Mouse (Mus musculus) gastrocnemius, postnatal 4 days (tissue): ENCODE measurements around the gene Terb1. TPM values are rescaled to one million over a fixed set of nuclear protein-coding genes. Genes with fewer than 3 reads are reported as not detected.
A peak's percentile ranks its signal among the peaks of the same experiment; 100 is the strongest.

Experiments used
- DNase-seq, 2 experiments: peaks; one replicate each; pipeline ENCODE4 v3.0.0; 2021 to 2022; ENCODE audit warnings: low spot score in 2 of 2, mixed read lengths in 2 of 2
- long read RNA-seq, 2 experiments: library from polyadenylated mRNA; stranded (forward); transcript quantifications; one replicate each; pipeline ENCODE4 v2.0.0; 2021
- total RNA-seq, 2 experiments: library from RNA; stranded (reverse); gene quantifications; 2 replicates each; pipeline ENCODE4 v1.2.3; 2021

The Terb1 gene
- total RNA-seq, result under 1 TPM; 0.22 to 0.36 TPM
- long read RNA-seq, experiment 1, partial matches to known transcripts, result 0 of 2 reads
- long read RNA-seq, experiment 1, other reads (novel, unspliced or antisense), result 2 of 2 reads
- long read RNA-seq, experiment 2, partial matches to known transcripts, result 0 of 1 reads
- long read RNA-seq, experiment 2, other reads (novel, unspliced or antisense), result 1 of 1 reads

DNA sequence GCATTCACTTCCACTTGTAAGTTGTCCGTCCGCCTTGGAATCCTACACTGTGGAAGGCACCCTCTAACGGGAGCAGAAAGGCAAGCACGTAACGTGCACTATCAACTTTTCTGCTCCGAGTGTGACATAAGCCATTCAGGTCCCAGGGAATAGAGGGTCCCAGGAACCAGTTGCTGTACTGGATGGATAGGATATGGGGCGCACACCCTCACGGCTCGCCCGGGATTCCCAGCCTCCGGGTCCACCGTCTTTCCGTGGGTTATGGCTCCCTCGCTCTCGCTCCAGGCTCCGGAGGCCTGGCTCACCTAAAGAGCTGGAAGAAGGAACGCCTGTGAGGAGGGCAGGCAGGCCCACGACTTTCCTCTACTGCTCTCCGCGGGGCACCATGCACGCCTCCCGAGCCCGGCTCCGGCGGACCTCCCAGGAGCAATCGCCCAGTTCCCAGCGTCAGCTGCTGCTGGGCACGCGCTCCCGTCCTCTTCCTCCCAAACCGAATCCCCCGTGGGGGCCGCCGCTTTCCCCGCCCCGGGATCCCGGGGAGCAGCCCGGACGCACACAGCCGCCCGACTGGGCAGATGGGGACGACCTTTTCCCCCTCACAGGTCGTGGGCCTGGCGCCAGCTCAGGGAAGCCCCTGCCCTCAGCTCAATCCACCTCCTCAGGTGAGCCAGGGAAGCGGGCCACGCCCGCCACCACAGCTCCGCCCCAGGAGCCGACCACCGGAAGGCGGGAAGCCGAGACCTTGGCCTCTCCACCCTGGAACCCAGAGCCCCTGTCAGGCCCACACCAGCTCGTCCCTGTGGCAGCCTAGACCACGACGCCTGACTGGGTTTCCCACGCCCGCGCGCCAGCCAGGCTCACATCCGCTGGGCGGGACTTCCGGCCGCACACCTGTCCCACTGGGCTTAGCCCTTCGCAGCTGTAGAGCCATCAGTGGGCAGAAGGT is at the start of gene Terb1:
TSS of gene Terb1 (minus strand) at position 850 of the 946 bp plus-strand sequence.
- peak; percentile 25 to 35 for DNase-seq

DNA sequence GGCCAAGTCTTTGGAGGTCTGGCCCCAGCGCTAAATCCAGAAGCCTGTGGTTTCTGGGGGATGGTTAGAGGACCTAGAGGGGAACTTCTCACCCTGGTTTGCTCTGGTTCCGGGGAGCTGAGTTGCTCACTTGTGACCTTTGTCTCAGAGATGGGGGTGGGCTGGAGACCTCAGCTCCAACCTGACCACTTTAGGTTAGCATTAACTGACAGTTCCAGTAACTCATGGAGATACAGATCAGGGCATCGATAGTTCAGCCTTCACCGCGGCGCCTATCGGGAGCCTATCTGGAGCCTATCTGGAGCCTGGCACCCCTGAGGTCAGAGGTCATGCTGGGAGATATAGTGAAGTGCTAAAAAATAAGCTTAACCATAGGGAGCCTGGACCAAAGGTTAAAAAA is 47.5 kb upstream of the Terb1 start:
- no peak for DNase-seq

GRCm38 (mm10) chr8:104555191-104555590 is 45.5 kb upstream of the Terb1 start:
- DNase-seq, result no peak

GRCm38 (mm10) chr8:104543440-104544045 is 33.8 kb upstream of the Terb1 start:
- DNase-seq, result no peak

DNA sequence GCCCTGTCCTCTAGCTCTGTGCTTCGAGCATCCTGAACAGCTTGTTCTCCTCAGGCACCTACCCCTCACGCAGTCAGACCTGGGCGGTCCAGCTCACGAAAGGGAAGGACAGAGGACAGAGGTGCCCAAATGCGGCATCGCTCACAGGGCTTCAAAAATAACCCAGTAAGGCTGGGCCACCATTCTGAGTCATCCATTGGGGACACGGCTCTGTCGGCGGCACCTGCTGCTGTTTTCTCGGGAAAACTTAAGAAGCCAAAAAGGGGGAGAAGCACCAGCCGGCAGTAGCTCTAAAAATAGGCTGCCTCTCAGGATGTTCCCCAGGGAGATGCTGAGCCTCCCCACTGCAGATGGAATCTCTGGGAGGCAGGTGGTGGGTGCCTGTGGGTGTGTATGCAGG is 32.5 kb upstream of the Terb1 start:
- no peak for DNase-seq

DNA sequence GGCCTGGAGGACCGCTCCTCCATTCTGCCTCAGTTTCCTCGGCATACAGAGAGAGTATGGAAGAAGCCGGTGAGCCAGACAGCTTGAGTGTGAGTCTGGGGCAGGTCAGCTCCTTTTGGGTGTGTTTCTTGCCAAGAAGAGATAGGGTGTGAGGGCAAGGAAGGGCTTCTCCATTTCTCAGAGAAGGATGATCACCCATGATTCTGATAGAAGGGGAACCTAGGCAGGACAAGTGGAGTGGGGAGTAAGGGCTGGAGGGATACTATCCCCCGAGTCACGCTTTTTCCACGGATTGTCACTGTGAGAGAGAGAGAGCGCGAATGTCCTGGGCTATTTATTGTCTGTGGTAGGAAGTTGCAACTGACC is 31.8 kb upstream of the Terb1 start:
- DNase-seq, result no peak

DNA sequence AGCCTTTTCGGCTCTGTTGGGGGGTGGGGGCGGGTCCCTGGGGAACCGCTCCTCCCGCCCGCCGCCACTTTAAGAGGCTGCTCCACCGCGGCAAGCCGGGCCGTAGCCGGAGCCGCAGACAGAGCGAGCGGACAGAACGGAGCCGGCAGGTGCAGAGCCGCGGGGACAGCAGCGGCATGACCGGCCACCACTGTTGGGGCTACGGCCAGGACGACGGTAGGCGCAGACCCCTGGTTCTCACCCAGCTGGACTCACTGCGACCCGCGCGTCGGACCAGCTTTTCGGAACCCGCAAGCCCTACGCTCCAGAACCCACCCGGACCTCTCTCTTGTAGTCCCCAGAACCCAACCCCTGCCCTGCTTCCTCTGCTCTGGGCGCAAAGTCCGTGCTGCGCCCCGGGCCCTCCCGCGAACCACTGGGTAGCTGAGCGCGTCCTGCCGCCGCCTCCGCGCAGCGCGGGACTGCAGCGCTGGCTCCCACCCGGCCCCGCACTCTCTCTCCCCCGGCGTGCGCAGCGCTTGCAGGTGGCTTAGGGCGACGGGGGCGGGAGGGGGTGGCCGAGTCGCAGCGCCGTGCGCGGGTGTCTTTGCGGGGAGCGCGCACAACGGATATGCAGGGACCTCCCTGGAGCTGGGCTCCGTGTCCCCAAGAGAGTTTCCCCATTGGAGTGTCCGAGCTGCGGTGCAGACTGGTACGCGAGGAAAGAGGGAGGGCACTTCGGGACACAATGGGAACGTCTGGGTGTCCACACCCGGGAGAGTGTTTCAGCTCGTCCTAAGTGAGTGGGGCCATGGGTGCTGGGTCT is 31.2 kb upstream of the Terb1 start:
- no peak for DNase-seq

GRCm38 (mm10) chr8:104540238-104540637 is 30.5 kb upstream of the Terb1 start:
- DNase-seq, result no peak

DNA sequence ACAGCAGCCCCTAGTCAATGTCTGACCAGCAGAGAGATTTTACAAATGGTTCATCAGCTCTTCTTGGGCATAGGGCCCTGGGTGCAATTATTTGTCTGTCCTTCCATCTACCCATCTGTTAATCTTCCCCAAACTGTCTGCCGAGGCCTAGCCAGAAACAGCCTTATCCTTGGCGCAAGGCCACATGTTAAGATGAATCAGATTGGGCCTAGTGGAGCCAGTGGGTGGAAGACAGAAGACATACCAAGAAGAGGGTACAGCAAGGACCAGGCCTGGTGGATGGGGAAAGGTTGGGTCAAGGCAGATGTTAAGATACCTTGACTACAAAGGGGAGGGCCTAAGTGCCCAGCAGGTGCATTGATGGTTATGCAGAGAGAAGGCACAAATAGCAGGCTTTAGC is 29.9 kb upstream of the Terb1 start:
- DNase-seq, result no peak

DNA sequence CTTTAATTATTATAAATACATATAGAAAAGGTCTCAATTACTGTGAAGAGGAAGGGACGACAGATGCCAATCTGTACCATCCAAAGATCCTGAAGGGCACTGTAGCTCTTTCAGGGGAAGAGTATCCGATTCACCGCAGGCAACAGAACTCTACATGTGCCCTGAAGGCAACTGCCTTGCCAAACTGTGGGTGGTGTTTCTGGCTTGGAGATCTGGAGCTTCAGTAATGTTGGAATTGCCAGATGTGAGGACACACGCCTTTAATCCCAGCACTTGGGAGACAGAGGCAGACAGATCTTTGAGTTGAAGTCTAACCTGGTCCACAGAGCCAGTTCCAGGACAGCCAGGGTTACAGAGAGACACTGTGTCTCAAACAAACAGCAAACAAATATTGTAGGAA is 29.2 kb upstream of the Terb1 start:
- DNase-seq, result no peak

DNA sequence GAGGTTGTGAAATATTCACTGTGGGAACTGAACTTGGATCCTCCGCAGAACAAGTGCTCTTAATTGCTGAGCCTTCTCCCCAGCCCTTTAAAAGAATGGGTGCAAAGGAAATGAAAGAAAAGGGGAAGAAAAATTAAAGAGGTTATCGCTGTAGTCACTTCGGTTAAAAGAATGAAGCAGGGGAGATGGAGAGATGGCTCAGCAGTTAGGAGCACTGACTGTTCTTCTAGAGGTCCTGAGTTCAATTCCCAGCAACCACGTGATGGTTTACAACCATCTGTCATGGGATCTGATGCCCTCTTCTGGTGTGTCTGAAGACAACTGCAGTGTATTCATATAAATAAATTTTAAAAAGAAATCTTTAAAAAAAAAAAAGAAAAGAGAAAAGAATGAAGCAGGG is 26.3 kb upstream of the Terb1 start:
- no peak for DNase-seq

- DNase-seq, result no peak
Observed at GRCm38 (mm10) chr8:104535378-104535777, 25.7 kb upstream of the Terb1 start.

DNA sequence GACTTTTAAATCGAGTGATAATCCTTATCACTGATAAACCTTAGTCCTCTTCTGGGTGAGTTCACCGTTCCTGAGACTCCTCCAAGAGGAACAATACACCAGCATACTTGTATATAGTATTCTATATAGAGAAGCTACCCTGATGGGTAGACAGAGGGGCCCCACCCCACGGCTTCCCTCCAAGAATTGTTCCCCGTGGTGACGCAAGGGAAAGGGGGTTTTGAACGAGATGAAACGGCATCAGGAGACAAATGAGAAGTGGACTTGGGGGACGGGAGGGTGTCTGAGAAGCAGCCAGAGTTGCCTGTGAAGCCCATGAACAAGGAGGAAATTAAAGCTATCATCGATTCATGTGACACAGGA is 25.1 kb upstream of the Terb1 start:
- DNase-seq, result no peak

- peak; percentile 89 to 91 for DNase-seq
Observed at GRCm38 (mm10) chr8:104533971-104534778, 24.5 kb upstream of the Terb1 start, which contains the start of the genes Nae1 and Car7. Gene Nae1, minus strand, starts transcription at chr8:104534637. Gene Car7, plus strand, starts transcription at chr8:104534689.

- no peak for DNase-seq
Observed at GRCm38 (mm10) chr8:104533551-104533950, 23.8 kb upstream of the Terb1 start.

DNA sequence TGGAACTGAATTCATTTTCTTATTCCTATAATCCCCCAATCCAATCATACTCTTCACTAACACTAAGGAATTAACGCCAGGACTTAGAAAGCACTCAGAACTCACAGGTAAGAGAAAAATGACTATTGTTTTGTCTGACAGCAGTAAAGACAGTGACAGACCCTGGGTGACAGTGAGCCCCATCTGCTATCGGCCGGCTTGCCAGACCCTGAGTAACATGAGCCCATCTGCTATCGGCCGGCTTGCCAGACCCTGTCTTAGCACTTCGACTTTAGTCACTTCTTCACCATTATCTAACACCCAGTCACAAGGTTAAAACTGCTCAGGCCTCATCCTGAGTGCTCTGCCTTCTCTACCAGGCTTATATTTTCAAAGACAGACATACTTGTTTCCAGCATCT is 20.0 kb upstream of the Terb1 start:
- no peak for DNase-seq

- no peak for DNase-seq
Observed at GRCm38 (mm10) chr8:104517872-104518271, 8.2 kb upstream of the Terb1 start.

DNA sequence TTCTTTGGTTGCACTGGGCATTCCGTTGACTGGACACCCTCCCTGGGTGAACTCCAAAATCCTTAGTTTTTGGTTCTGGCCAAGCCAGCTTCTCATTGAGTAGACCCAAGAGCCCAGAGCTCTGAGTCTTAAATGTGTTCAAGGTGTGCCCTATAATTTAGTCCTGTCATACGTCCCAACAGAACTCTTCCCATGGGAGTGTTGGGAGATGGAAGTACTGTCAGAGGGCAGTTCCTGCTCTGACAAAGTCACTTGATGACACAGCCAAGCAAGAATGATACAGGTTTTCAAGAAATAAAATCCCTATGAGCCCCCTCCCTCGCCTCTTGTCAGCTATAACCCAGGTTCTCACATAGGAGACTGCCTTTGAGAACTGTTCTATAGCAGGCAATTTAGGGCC is 424 bp upstream of the Terb1 start:
- DNase-seq, result no peak

- no peak for DNase-seq
Observed at GRCm38 (mm10) chr8:104479091-104479490, 30.6 kb downstream of the Terb1 start.

DNA sequence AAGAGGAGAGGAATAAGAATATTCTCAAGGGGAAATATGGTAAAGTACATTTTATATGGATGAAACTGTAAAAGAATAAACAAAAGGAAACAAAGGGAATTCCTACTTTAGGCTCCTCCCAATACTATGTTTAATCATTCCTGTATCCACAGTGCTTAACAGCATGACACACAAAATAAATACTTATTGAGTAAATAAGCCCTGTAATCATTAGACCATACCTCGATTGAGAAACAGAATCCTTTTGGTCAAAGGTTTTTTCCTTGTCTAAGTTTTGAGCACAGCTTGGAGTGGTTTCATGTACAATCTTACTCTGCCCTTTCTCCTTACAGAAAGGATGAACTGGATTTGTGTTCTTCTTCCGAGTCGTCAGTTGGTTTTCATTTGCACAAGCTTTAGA is 37.2 kb downstream of the Terb1 start:
- DNase-seq, result no peak

DNA sequence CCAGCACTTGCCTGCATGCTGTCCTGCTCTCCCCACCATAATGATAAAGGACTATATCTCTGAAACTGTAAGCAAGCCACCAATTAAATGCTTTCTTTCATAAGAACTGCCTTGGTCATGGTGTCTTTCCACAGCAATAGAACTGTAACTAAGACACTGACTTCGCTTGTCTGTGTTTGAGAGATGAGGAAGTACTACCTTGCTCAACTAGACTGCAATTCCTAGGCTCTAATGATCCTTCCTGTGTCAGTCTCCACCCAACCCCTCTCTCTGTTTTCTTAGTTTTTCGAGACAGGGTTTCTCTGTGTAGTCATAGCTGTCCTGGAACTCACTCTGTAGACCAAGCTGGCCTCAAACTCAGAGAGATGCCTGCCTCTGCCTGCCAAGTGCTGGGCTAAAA is 42.2 kb downstream of the Terb1 start:
- DNase-seq, result no peak
